Mouse (Mus musculus) bone marrow macrophage, adult 2 months (primary cell): ENCODE data around the gene Trp53. TPM values are rescaled to one million over a fixed set of nuclear protein-coding genes. Genes with fewer than 3 reads are reported as not detected.

Source experiments
- H3K27ac ChIP-seq: 2 replicates; pipeline ENCODE4 v1.5.1; 2012; ENCODE audit warnings: low read depth, low read length; ENCODE audit not compliant: insufficient read depth
- H3K4me1 ChIP-seq: 2 replicates; pipeline ENCODE4 v1.6.1; 2012; ENCODE audit warnings: low read length; ENCODE audit not compliant: control insufficient read depth, insufficient read depth
- H3K4me3 ChIP-seq: 2 replicates; pipeline ENCODE4 v1.5.1; 2012; ENCODE audit warnings: mild to moderate bottlenecking, low read length, moderate library complexity; ENCODE audit not compliant: insufficient read depth
- CTCF ChIP-seq: IDR thresholded peaks from 2 replicates; pipeline ENCODE4 v1.5.1; 2012; ENCODE audit warnings: low read depth, mild to moderate bottlenecking, low read length, moderate library complexity
- POLR2A ChIP-seq: IDR thresholded peaks from 2 replicates; pipeline ENCODE4 v1.6.1; 2012; ENCODE audit warnings: mild to moderate bottlenecking, low read depth, low read length, borderline replicate concordance
- polyA plus RNA-seq: library from polyadenylated mRNA; stranded (reverse); fragments of >200 nt; gene quantifications from 2 replicates; pipeline ENCODE4 v1.2.4, GENCODE M21; 2012; ENCODE audit not compliant: missing spikeins, insufficient read depth, insufficient read length

The Trp53 gene
- polyA plus RNA-seq, 1 experiment: 79.7 TPM

DNA sequence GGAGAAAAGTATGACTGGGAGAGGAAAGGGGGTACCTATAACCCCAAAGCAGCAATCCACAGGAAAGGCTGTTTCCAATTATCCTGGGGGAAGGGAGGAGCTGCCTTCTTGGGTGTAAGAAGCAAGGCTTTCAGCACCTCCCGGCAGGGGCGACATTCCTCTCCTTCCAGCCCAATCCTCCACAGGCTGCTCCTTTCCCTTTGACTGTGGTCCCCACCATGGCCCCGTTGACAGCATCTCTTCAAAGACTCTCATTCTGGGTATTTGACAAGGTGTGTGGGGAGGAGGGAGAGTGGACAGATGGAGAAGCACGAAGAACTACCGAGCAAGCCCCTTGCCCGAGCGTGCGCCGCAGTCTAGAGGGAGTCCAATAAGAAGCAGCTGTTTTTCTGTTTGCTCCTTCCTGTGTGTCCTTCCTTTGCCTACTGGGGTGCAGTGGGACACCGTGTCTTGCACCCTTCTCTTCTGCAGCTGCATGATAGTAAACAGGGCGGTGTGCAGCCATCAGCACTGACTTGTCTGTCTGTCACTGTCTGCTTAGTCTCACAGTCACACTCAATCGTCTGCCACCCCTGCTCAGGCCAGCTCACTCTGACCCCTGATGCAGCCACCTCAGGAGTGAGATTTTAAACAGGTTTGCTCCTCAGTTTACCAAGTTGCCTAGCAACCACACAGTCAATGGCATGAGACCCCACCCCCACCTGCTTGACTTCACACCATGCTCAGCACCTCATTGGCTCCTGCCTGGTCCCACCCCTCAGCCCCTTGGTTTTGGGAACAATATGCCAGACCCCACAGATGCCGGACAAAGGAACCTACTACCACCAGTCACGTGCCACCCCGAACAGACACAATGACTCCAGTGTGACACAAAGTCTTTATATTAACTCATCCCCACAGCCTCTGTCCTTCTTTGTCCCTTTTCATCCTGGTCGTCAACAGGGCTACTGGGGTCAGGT is 19.0 kb upstream of the Trp53 start:
- no peak for TF ChIP-seq CTCF
- TF ChIP-seq POLR2A: no peak
- peaks cover 7% of the 10 kb centered on the region for H3K4me1 ChIP-seq
- no peak overlapping the region for H3K27ac ChIP-seq
- H3K4me3 ChIP-seq: no peak overlapping the region

DNA sequence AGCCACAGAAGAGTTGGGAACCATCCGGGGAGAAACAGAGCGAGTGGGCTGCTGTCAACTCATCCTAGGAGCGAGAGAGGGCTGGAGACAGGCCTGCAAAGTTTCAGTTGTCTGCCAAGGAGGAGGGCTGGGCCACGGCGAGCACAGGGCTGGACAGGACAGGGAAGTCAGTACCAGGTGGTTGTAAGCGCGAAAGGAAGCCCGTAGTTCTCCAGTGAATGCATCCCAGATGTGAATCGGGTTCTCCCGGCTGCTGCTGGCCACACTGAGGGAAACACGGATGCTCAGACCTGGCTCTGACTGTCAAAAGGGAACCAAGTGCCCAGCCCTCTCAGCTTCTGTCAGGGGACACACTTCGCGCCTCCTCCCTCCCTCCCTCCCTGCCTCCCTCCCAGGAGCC is 16.8 kb upstream of the Trp53 start:
- no peak for TF ChIP-seq POLR2A
- no peak for TF ChIP-seq CTCF
- Histone ChIP-seq H3K4me1 (peaks cover 7% of the 10 kb centered on the region), H3K27ac (no peak overlapping the region), H3K4me3 (no peak overlapping the region)

DNA sequence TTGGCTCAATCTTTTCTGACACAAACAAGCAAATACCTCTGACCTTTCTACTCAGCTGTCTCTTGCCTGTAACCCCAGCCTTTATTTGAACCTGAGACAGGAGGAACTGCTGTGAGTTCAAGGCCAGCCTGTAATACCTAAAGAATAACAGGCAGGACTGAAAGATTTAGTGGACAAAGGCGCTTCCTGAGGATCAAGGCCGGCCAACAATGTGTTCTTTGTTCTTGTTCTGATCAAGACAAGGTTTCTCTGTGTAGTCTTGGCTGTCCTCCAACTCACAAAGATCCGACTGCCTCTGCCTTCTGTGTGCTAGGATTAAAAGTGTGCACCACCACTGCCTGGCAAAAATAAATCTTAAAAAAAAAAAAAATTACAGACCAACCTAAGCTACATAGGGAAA is 15.8 kb upstream of the Trp53 start:
- peaks cover under 1% of the 10 kb centered on the region for H3K4me1 ChIP-seq
- H3K4me3 ChIP-seq: no peak overlapping the region
- no peak overlapping the region for H3K27ac ChIP-seq
- TF ChIP-seq CTCF: no peak
- no peak for TF ChIP-seq POLR2A

DNA sequence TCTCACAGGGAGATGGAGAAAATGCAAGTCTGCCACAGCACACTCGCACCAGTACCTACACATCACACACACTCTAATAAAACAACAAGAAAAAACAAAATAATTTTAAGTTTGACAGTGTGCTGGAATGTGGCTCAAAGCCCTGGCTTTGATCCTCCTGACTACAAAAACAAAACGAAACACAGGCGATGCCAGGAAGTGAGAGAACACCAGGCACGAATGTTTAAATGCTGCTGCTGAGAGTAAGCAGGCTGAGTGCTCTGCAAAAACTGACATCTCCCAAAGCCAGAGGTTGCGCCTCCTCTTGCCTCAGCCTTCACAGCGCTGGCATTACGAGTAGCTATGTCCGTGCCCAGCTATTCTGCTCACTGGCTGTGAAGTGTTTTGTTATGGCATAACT is 15.0 kb upstream of the Trp53 start:
- H3K27ac ChIP-seq: no peak overlapping the region
- TF ChIP-seq CTCF (no peak), POLR2A (no peak)
- no peak overlapping the region for H3K4me3 ChIP-seq
- no peaks in the 10 kb centered on the region for H3K4me1 ChIP-seq

DNA sequence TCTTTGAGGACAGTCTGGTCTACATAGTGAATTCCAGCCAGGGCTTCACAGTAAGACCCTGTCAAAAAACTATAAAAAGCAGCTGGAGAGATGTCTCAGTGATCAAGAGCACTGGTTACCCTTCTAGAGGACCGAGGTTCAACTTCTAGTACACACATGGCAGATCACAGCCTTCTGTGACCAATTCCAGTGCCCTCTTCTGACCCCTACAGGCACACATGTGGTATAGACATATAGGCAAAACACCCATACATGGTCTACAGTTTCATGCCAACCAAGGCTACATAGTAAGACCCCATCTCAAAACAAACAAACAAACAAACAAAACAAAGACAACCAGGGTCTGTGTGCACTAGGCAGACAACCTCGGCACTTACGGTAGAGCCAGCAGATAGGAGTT is 4.9 kb upstream of the Trp53 start:
- peaks cover 9% of the 10 kb centered on the region for H3K4me1 ChIP-seq
- no peak overlapping the region for H3K4me3 ChIP-seq
- TF ChIP-seq POLR2A (no peak), CTCF (no peak)
- no peak overlapping the region for H3K27ac ChIP-seq

DNA sequence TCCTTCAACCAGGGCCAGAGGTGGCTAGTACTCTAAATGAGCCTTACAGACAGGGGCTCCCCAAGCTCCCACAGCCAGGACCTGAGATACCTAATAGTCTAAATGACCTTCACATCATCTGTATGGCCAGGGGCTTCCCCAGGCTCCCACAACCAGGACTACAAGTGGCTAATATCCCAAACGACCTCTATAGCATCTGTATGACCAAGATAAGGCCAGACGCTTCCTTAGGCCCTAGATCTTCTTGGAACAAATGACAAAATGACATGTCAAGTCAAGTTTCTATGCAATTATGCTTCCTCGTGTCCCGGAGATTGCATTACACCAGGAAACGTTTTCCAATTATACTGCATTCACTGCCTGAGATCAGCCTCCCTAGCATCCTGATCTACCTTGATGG is 3.9 kb upstream of the Trp53 start:
- H3K4me3 ChIP-seq: no peak overlapping the region
- no peak for TF ChIP-seq CTCF
- TF ChIP-seq POLR2A: no peak
- H3K4me1 ChIP-seq: peaks cover 9% of the 10 kb centered on the region
- H3K27ac ChIP-seq: no peak overlapping the region

DNA sequence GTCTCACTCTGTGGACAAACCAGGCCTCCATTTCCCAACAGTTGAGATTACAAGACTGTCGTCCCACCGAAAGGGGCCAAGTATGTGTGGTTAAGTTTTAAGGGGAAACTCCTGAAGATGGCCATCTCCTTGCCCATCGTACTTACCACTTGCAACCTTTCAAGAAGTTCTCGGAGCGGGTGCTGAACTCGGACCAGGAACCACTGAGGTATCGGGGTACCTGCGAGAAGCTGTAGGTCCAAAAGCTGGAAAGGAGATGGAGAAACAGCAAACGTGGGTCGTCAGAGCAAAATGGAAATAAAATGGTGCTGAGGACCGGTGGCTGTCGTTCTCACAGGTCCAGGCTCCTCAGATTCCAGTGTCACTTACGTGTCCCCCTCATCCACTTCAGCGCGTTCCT is 1.9 kb upstream of the Trp53 start:
- H3K4me3 ChIP-seq: peak overlapping the region; percentile 72
- TF ChIP-seq CTCF: no peak
- no peak for TF ChIP-seq POLR2A
- H3K4me1 ChIP-seq: peaks cover 19% of the 10 kb centered on the region
- no peak overlapping the region for H3K27ac ChIP-seq

DNA sequence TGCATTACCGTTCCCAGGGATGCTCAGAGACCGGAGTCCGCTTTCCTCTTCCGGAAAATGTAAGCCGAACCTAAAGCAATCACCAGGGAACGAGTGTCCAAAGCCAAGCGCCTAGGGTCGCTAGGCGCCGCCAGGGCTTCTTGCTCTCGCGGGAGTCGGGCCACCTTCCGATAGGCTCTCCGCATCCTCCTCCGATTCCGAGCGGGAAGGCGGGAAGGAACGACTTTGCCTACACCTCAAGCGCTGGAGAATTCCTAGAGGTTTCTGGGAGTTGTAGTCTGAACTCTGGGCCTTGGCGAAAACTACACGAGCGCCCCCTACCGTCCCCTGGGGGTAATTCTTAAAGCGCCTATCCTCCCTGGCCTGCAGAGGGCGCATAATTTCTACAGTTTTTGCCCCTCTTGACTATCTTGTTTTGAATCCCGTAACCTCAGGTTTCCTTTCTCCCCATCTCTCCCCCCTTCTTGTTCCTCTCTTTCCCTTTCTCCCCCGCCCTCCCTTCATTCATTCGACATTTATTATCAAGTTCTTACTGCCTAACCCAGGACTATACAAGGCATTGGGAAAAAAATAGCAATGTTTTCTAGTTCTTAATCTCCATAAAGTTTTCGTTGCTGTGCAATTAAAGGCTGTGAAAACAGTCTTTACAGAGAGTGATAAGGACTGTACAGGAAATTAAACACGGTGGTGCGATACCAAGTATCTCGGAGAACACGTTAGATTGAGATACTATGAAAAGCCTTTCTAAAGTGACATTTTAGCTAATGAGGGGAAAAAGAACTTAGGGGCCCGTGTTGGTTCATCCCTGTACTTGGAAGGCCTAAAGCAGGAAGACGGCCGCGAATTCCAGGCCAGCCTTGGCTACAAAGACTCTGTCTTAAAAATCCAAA is 786 bp upstream of the Trp53 start:
- H3K27ac ChIP-seq: peak overlapping the region; percentile 52
- H3K4me1 ChIP-seq: peaks cover 25% of the 10 kb centered on the region
- H3K4me3 ChIP-seq: peak overlapping the region; percentile 99
- peak; percentile 99 for TF ChIP-seq CTCF
- TF ChIP-seq POLR2A: no peak

DNA sequence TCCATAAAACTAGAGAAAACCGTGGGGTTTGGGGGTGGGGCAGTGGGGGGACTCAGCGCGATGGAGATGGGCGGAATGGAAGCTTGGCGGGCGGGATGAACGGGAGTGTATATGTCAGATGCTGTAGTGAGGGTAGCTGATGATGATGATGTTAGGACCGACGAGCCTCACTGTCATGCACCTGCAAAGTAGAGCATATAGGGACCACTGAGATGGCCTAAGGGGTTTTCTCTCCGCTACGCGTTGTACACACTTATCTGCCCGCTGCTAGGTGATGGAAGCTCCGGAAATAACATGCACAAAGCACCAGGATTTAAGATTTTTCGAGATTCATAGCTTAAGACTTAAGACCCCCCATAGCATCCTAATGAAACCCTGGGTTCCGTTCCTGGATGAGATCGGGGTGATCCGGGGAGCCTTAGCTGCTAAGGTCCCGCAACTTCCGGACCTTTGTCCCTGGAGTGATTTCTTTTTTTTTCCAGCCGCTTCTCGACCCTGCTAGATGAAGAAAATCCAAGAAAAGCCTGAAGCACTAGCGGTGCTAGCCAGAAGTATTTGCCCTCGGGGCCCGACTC is 500 bp downstream of the Trp53 start:
- Histone ChIP-seq H3K27ac (peak overlapping the region; percentile 96), H3K4me3 (peak overlapping the region; percentile 99), H3K4me1 (peaks cover 38% of the 10 kb centered on the region)
- TF ChIP-seq POLR2A (no peak), CTCF (no peak)
